Mouse (Mus musculus) layer of hippocampus, postnatal 14 days (tissue): ENCODE data around the gene Pak4. TPM values are rescaled to one million over a fixed set of nuclear protein-coding genes. Genes with fewer than 3 reads are reported as not detected.
"Not testable (repeated sequence)": the region's sequence is repeated elsewhere in the genome, so short reads cannot be mapped to it uniquely, and the experiment has no call there.

Experiments
- DNase-seq, 2 experiments: peaks; one replicate each; pipeline ENCODE4 v3.0.0; 2021 to 2022; ENCODE audit warnings: low spot score in 2 of 2, mixed read lengths in 1 of 2
- long read RNA-seq, 2 experiments: library from polyadenylated mRNA; stranded (forward); transcript quantifications; one replicate each; pipeline ENCODE4 v2.0.0; 2021
- total RNA-seq, 2 experiments: library from RNA; stranded (reverse); gene quantifications; 2 replicates each; pipeline ENCODE4 v1.2.3; 2021

Pak4 gene
- 10 to 100 TPM; 11.6 to 14.6 TPM for total RNA-seq
- long read RNA-seq, experiment 1, transcript Pak4-202 (10 exons, 2,899 nt), result major isoform, 7 of 17 reads
- long read RNA-seq, experiment 1, partial matches to known transcripts, result 7 of 17 reads
- long read RNA-seq, experiment 1, other reads (novel, unspliced or antisense), result 3 of 17 reads
- long read RNA-seq, experiment 2, partial matches to known transcripts, result 11 of 16 reads
- long read RNA-seq, experiment 2, other reads (novel, unspliced or antisense), result 1 of 16 reads

- peak; percentile 99 to 100 for DNase-seq
These were observed at the start of gene Pak4, which contains the start of gene Samd4b for GRCm38 (mm10) chr7:28597642-28598446. Gene Pak4 (minus strand): TSS chr7:28598185. Gene Samd4b (minus strand): TSS chr7:28598144.

DNA sequence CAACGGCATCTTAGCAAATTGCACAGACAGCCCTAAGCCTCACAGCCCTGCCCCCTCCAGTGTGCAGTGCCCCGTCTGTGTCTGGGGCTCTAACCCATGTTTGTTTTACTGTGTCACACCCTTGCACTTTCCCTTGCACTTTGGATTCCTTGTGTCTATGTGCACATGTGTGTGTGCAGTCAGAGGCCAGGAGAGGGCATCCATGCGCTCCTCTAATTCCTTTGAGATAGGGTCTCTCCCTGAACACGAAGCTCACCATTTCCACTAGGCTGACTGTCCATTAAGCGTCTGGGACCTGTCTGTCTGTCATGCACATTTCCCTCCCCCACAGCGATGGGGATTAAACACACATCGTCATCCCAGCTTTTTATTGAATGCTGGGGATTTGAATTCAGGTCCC lies 49.0 kb upstream of the Pak4 start:
- DNase-seq, result no peak

DNA sequence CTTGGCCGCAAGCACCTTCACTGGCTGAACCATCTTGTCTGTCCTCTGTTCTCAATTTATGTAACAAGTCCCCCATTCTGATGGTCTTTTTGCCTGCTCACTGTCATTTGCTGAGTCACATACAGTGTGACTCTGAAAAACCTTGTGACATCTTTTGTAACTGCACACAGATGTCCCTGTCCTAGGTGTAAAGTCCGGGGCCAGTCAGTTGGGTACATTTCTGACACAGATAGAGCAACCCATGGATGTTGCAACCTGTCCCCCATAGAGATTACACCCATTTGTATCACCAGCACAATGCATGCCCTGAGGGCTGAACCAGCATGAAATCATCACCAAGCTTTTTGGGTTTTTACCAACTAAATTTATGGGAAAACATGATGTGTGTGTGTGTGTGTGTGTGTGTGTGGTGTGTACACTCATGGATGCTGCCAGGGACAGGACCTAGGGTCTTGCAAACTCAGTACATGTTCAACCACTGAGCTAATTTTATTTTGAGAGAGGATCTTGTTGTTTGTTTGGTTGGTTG lies 48.0 kb upstream of the Pak4 start:
- DNase-seq, result no peak

- DNase-seq, result no peak
These were observed 47.4 kb upstream of the Pak4 start for GRCm38 (mm10) chr7:28645366-28645765.

GRCm38 (mm10) chr7:28641546-28641945 lies 43.6 kb upstream of the Pak4 start:
- DNase-seq, result no peak

DNA sequence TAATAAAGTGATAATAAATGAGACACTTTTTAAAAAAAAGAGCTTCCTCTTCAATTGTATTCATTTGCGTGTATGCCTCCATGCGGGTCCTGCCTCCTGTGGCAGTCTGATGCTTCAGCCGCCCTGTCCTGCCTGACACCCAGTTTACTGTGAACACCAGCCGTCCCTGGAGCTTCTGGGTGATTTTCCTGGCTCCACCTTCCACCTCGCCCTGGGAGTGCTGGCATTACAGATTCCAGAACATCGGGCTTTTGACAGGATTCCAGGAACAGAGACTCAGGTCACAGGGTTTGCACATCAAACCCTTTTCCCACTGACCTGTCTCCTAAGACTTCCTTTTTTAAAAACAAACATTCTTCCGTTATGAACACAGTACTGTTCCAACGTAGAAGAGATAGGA lies 39.5 kb upstream of the Pak4 start:
- peak in 1 of 2 experiments; percentile 9 for DNase-seq

- DNase-seq, result no peak
These were observed 36.1 kb upstream of the Pak4 start for GRCm38 (mm10) chr7:28634128-28634527.

GRCm38 (mm10) chr7:28631073-28631472 lies 33.1 kb upstream of the Pak4 start, which contains the start of gene Acp7:
Gene Acp7 (minus strand): TSS chr7:28631332.
- no peak for DNase-seq

DNA sequence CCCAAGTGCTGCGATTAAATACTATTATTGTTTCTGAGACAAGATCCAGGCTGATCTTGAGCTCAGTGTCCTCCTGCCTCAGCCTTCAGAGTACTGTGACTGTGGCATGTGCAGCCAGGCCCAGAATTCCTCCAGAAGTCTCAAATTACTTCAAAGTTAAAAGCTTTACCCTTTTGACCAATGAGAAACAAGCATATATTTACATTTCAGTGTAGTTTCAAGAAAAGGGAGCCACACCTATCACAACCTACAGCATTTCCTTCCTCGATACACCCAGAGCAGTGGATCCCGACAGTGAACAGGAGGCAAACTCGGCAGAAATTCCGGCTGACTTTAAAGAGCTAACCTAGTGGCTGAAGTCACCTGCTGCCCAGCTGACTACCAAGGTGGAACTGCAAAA lies 26.8 kb upstream of the Pak4 start:
- DNase-seq, result no peak

GRCm38 (mm10) chr7:28619098-28619715 lies 21.2 kb upstream of the Pak4 start:
- DNase-seq, result no peak

DNA sequence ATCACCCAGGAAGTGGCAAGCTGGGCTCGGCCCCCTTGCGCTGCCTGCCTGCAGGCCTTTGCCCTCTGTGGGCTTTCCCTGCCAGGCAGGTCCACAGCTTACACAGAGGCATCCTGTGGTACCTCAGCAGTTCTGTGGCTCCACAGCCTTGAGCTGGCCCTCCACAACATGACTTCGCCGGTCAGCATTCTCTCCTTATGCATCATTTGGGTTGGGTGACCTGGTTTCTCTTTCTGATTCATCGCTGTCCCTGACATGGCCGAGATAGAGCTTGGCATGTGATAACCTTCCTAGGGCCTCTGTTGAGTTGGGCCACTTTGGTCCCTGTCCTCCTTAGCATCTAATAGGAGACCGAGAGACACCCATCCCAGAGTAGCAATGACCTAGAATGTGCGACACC lies 8.0 kb upstream of the Pak4 start:
- no peak for DNase-seq

DNA sequence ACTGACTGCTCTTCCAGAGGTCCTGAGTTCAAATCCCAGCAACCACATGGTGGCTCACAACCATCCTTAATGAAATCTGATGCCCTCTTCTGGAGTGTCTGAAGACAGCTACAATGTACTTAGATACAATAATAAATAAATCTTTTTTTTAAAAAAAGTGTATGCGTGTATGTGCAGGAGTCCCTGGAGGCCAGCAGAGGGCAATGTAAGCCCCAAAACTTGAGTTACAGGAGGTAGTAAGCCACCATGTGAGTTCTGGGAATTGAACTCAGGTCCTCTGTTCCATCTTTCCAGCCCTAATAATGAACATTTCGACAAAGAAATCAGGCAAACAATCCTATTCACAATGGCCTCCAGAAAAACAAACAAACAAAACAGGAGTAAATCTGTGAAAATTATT lies 5.8 kb upstream of the Pak4 start:
- not testable (repeated sequence) for DNase-seq

- no peak for DNase-seq
These were observed 5.2 kb upstream of the Pak4 start for GRCm38 (mm10) chr7:28603136-28603535.

DNA sequence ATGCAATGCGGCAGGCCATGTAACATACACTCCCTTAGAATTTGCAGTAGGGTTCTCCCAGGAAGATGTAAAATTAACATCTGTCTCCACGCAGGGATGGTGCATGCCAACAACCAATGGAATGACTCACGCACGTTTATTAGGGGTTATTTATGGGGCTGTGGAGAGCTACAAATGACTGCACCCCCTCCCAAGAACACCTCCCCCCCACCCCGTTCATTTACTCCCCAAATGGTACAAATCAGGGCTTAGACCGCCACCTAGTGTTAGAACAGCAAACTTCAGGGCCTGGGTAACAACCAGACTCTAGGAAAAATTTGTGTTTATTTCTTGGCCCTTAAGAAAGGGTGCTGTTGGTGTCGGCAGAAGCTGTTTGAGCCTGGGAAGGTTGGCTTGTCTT lies 3.7 kb upstream of the Pak4 start:
- DNase-seq, result peak; percentile 72 to 77

- DNase-seq, result peak; percentile 80 to 82
These were observed 3.0 kb upstream of the Pak4 start for GRCm38 (mm10) chr7:28601029-28601428.

DNA sequence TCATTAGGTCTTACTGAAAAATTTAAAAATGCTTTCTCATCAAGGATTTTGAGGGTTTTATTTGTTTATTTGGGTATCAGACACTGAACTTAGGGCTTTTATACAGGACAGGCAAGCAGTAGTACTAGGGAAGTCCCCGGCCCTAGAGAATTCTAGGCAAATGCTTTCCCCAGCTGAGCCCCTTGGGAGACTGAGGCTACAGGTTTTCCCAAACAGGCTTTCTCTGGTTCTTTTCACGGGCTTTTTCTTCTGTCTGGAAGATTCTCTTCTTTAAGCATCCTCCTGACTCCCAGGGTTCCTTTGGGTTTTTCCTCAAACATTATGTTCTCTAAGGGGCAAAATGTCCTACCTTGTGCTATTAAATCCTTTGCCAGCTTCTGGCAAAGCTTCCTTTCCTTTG lies 966 bp upstream of the Pak4 start:
- no peak for DNase-seq

- no peak for DNase-seq
These were observed 761 bp downstream of the Pak4 start for GRCm38 (mm10) chr7:28597277-28597570.

- DNase-seq, result no peak
These were observed 1.3 kb downstream of the Pak4 start for GRCm38 (mm10) chr7:28596436-28597276.

DNA sequence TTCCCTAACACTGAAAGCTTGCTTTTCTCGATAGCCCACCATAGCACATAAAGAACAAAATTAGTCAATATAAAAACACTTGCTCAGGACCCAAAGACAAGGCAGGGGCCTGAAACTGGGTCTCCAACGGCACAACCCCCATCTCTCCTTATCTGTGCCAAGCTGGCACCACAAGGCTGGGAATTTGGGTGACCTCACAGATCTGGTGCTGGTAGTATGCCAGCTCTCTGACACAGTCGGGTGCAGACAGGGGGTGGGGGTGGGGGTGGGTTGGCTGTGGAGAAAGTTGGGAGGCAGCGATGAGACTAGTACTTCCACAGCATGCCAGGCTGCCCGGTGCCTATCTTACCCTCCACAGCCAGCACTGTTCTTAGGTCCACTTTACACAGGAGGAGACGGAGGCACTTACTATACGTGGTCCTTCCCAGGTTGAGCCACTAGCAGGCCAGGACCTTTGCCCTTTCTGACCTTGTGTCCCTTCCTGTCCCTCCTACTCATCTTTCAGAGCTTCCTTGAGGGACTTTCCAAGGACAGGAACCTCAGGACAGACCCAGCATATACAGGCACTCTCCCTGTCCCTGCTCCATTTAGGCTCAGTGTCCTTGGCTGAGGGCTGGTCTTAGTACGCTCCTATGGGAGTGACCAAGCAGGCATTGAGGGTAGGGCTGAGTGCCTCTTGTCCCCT lies 2.1 kb downstream of the Pak4 start:
- DNase-seq, result no peak
